Mouse (Mus musculus) forebrain, embryonic 16.5 days (tissue): ENCODE measurements around the gene Gsg1l. TPM values are rescaled to one million over a fixed set of nuclear protein-coding genes. Genes with fewer than 3 reads are reported as not detected.

Experiments used
- ATAC-seq: fragments of 200-750 bp; cut with Nextera tagmentation; 2 replicates; pipeline ENCODE4 v1.8.0; 2017; ENCODE audit warnings: mild to moderate bottlenecking, moderate library complexity
- H3K27ac ChIP-seq: fragments of 300-500 bp; sonication (generic); 2 replicates; pipeline ENCODE4 v1.5.1; 2014; ENCODE audit warnings: low read length, control low read depth
- H3K27me3 ChIP-seq: fragments of 300-500 bp; sonication (generic); replicated peaks from 2 replicates; pipeline ENCODE4 v1.6.1; 2014; ENCODE audit warnings: low read length; ENCODE audit not compliant: control insufficient read depth, insufficient read depth
- H3K36me3 ChIP-seq: fragments of 300-500 bp; sonication (generic); 2 replicates; pipeline ENCODE4 v1.6.1; 2014; ENCODE audit not compliant: control insufficient read depth, insufficient read depth
- H3K4me1 ChIP-seq: fragments of 300-500 bp; sonication (generic); replicated peaks from 2 replicates; pipeline ENCODE4 v1.6.1; 2014; ENCODE audit warnings: low read length; ENCODE audit not compliant: control insufficient read depth, insufficient read depth
- H3K4me2 ChIP-seq: fragments of 300-500 bp; sonication (generic); 2 replicates; pipeline ENCODE4 v1.6.1; 2014; ENCODE audit warnings: mild to moderate bottlenecking, low read length, control low read depth
- H3K4me3 ChIP-seq: fragments of 300-500 bp; sonication (generic); replicated peaks from 2 replicates; pipeline ENCODE4 v1.5.1; 2014; ENCODE audit warnings: mild to moderate bottlenecking, low read length, control low read depth
- H3K9ac ChIP-seq: fragments of 300-500 bp; sonication (generic); replicated peaks from 2 replicates; pipeline ENCODE4 v1.6.1; 2014; ENCODE audit warnings: low read depth, low read length, control low read depth
- H3K9me3 ChIP-seq: fragments of 300-500 bp; sonication (generic); 2 replicates; pipeline ENCODE4 v1.6.1; 2016; ENCODE audit warnings: low read length; ENCODE audit not compliant: control insufficient read depth
- WGBS: fragments of 180-500 bp; shearing (Covaris S2); extraction: QIAGEN DNeasy Blood & Tissue Kit; methylation state at CpG from one replicate; pipeline ENCODE4 v1.1.7; 2014; 5-methylcytosine and 5-hydroxymethylcytosine counted together
- polyA plus RNA-seq: library from polyadenylated mRNA; unstranded; fragments of >200 nt; fragmentation: Nextera tagmentation; extraction: Ambion mirVana; gene quantifications from 2 replicates; pipeline ENCODE4 v1.2.1, GENCODE M21; 2015

Gene Gsg1l
- polyA plus RNA-seq, 1 experiment from 2014 or later, result 6.1 TPM

DNA sequence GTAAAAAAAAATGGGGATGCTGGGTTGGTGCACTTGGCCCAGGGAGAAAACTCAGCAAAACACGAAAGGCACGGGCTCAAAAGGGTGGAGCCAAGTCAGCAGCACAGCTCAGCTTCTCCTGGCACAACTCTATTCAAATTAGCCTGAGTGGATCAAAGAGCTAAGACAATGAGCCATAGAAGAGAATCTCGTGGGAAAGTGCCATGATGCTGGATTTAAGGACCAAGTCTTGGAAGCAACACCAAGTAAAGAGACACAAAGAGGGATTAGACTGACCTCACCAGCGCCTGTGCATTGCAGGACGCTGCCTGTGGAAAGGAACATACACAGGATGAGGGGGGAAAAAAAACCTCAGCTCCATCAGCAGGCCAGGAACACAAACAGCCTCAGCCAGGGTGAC, 76.9 kb downstream of the Gsg1l start:
- H3K9ac ChIP-seq, result no peak overlapping the region
- WGBS, result 7% methylated on average over 5 of the region's 5 CpGs
- H3K9me3 ChIP-seq, result no peaks in the 10 kb centered on the region
- H3K36me3 ChIP-seq, result no peaks in the 10 kb centered on the region
- H3K4me3 ChIP-seq, result no peak overlapping the region
- H3K4me1 ChIP-seq, result peaks cover 28% of the 10 kb centered on the region
- ATAC-seq, result peak; percentile 46
- H3K27ac ChIP-seq, result no peak overlapping the region
- H3K27me3 ChIP-seq, result peaks cover 10% of the 10 kb centered on the region
- H3K4me2 ChIP-seq, result no peak overlapping the region

DNA sequence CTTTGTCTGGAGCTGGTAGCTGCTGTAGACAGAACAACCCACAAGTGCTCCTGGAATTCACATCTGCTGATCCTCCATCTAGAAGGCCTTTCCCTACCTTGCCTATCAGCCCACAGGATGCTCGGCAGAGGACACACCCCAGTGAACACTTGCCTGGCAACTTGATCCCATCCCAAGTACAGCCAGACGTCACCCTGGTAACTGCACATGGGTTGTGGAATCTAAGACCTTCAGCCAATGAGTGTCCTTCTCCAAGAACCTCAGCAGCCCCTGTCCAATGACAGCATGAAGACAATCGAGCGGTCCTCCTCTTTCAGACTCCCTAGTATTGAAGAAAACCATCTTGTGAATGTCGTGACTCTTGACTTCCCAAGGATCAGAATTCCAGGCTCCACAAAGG, 80.5 kb downstream of the Gsg1l start:
- H3K36me3 ChIP-seq, result no peaks in the 10 kb centered on the region
- peaks cover 10% of the 10 kb centered on the region for H3K27me3 ChIP-seq
- H3K27ac ChIP-seq, result no peak overlapping the region
- no peak overlapping the region for H3K4me2 ChIP-seq
- H3K4me1 ChIP-seq, result peaks cover 9% of the 10 kb centered on the region
- no peak overlapping the region for H3K9ac ChIP-seq
- no peak overlapping the region for H3K4me3 ChIP-seq
- WGBS, result 78% methylated on average over 5 of the region's 5 CpGs
- ATAC-seq, result no peak
- no peaks in the 10 kb centered on the region for H3K9me3 ChIP-seq

DNA sequence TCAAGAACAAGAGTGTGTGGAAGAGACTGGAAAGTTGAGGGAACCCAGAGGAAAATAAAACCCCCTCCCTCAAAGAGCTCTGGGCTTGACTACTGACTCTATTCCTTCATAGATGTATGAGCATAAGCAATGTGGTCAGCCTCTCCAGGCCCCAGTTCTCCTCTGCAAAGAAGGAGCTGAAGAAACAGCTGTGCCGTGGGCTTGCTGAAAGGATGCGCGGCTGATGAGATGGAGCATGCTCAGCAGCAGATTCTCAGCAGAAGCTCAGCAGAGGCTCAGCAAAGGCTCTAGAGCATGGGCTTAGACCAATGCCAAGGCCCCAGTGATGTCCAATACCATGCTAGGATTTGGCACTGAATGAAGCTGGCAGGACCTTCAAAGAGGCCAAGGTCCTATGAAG, 82.3 kb downstream of the Gsg1l start:
- H3K36me3 ChIP-seq, result no peaks in the 10 kb centered on the region
- H3K4me3 ChIP-seq, result no peak overlapping the region
- no peak overlapping the region for H3K27ac ChIP-seq
- peaks cover 4% of the 10 kb centered on the region for H3K4me1 ChIP-seq
- WGBS, result 95% methylated on average over 3 of the region's 3 CpGs
- H3K27me3 ChIP-seq, result peaks cover 10% of the 10 kb centered on the region
- ATAC-seq, result no peak
- no peak overlapping the region for H3K9ac ChIP-seq
- peaks cover 3% of the 10 kb centered on the region; the same call in 1 of the 2 replicates for H3K9me3 ChIP-seq
- H3K4me2 ChIP-seq, result no peak overlapping the region

DNA sequence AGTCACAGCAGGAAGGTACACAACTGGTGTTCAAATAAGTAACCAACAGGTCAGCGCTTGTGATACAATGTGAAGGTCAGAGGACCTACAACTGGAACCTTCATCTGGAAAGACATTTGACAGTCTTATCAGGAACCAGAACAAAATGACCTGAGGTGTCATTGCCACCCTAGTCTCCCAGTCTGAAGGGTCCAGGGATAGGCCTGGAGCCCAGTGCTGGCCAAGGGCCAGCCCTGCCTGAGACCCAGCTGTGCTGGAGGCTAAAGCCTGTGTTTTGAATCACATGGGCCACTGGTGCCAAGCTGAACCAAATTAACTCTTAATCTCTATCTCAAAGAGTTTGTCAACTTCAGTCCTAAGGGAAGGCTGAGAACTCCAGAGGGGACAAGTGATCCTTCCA, 86.1 kb downstream of the Gsg1l start:
- peaks cover 5% of the 10 kb centered on the region; the same call in 1 of the 2 replicates for H3K4me1 ChIP-seq
- H3K4me2 ChIP-seq, result no peak overlapping the region
- 100% methylated on average over 1 of the region's 1 CpGs for WGBS
- H3K4me3 ChIP-seq, result no peak overlapping the region
- H3K27me3 ChIP-seq, result peaks cover 5% of the 10 kb centered on the region
- ATAC-seq, result no peak
- H3K36me3 ChIP-seq, result no peaks in the 10 kb centered on the region
- H3K9me3 ChIP-seq, result peaks cover 3% of the 10 kb centered on the region; the same call in 1 of the 2 replicates
- H3K9ac ChIP-seq, result no peak overlapping the region
- H3K27ac ChIP-seq, result no peak overlapping the region

DNA sequence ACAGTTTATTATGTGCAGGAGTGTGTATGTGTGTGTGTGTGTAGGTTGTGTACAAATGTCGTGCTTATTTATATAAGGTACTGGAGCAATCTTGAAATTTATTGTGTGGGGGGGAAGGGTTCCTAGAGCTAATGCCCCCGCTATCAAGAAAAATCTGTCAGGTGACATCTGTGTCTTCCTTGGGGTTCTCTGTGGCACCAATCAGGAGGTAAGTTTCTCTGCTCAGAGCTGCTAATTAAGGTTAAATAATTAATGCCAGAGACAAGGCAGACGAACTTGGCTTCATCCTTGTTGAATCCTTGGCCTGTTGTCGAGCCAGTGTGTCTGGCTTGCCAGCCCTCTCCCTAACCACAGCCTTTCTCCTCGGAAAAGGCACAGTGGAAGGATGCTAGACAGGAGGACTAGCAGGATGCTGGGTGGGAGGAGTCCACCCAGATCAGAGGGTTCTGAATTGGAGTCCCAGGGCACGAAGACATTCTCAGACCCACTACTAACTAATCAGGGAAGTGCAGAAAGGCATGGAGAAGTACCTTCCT, 89.8 kb downstream of the Gsg1l start:
- H3K27me3 ChIP-seq, result no peaks in the 10 kb centered on the region
- H3K9me3 ChIP-seq, result peaks cover 3% of the 10 kb centered on the region; the same call in 1 of the 2 replicates
- no peak overlapping the region for H3K9ac ChIP-seq
- H3K4me1 ChIP-seq, result peaks cover 5% of the 10 kb centered on the region; the same call in 1 of the 2 replicates
- H3K27ac ChIP-seq, result no peak overlapping the region
- ATAC-seq, result peak; percentile 20; the same call in 1 of the 2 replicates
- no peak overlapping the region for H3K4me2 ChIP-seq
- no peak overlapping the region for H3K4me3 ChIP-seq
- 33% methylated on average over 6 of the region's 6 CpGs for WGBS
- H3K36me3 ChIP-seq, result no peaks in the 10 kb centered on the region

DNA sequence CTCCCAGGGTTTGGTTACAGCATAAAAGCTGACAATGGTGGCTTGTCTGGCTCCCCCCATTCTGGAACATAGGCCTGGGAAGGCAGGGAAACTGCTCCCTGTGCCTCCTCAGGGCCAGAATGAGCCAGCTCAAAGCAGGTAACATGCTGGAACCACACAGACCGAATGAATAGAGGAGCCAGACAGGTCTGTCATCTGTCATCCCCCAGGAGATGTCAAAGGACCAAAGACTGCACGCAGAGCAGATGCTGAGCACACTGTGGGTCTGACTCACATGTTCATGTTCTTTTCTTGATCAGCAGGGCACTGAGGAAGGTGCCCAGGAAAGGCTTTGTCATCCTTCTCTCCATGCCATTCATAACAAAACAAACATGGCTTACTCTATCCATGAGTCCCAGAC, 90.4 kb downstream of the Gsg1l start:
- H3K27me3 ChIP-seq, result no peaks in the 10 kb centered on the region
- H3K9ac ChIP-seq, result no peak overlapping the region
- H3K9me3 ChIP-seq, result peaks cover 3% of the 10 kb centered on the region; the same call in 1 of the 2 replicates
- no peak overlapping the region for H3K4me2 ChIP-seq
- WGBS, result 30% methylated on average over 2 of the region's 2 CpGs
- no peak overlapping the region for H3K4me3 ChIP-seq
- no peak overlapping the region for H3K27ac ChIP-seq
- peaks cover 5% of the 10 kb centered on the region; the same call in 1 of the 2 replicates for H3K4me1 ChIP-seq
- no peaks in the 10 kb centered on the region for H3K36me3 ChIP-seq
- ATAC-seq, result no peak

DNA sequence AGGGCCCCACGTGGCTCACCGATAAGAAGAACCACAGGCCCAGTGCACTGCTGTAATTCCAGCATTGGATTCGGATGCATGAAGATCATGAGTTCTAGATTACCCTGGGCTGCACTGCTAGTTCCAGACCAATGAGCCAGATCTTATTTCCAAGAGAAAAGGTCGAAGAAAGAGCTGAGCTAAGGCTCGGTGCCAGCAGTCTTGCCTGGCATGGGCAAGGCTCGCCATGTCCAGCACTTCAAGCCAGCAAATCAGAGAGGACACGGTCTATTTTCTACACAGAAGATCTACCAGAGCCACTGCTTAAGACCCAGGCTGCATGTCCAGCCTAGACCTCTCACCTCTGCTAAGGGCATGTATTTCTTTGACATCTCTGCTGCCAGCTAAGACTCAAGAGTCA, 92.2 kb downstream of the Gsg1l start:
- Histone ChIP-seq H3K27ac (no peak overlapping the region), H3K27me3 (no peaks in the 10 kb centered on the region), H3K4me2 (no peak overlapping the region), H3K4me1 (peaks cover 5% of the 10 kb centered on the region; the same call in 1 of the 2 replicates), H3K4me3 (no peak overlapping the region), H3K9ac (no peak overlapping the region), H3K36me3 (no peaks in the 10 kb centered on the region), H3K9me3 (no peaks in the 10 kb centered on the region)
- no peak for ATAC-seq
- WGBS, result 71% methylated on average over 7 of the region's 7 CpGs

DNA sequence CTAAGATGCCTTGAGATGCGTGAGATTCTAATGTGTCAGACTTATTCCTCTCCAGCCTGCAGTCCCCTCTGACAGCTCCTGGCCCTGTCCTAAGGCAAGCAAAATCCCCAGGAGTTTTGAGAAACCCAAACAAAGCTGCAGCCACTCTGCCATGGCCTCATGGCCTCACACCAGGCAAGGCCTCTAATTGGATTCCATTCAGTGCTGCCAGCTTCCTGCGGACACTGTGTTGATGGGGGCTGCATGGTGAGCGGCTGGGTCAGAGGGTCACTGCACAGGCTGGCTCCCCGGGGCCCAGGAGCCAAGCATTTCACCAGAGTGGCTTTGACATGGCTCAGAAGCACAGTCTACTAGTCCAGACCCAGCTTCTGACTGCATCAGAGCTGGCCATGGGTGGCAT, 92.7 kb downstream of the Gsg1l start:
- H3K27me3 ChIP-seq, result no peaks in the 10 kb centered on the region
- no peak overlapping the region for H3K4me3 ChIP-seq
- no peak overlapping the region for H3K9ac ChIP-seq
- ATAC-seq, result no peak
- H3K36me3 ChIP-seq, result no peaks in the 10 kb centered on the region
- no peak overlapping the region for H3K4me2 ChIP-seq
- H3K4me1 ChIP-seq, result peaks cover 7% of the 10 kb centered on the region
- 19% methylated on average over 4 of the region's 4 CpGs for WGBS
- no peaks in the 10 kb centered on the region for H3K9me3 ChIP-seq
- H3K27ac ChIP-seq, result no peak overlapping the region

DNA sequence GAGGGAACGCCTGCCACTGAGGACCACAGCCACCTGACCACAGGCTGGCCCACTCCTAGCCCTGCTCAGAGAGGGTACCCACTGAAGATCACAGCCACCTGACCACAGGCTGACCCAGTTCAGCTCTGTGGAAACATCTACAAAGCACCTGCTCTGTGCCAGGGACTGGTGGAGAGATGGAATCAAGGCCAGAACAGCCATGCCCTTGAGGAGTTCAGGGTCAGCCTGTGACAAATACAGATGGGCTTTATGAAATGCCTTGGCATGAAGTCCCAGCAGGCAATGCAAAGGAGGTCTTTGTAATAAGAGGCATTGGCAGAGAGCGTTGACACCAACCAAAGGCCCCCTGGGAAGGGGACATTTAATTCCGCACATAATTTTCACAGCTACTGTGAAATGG, 93.9 kb downstream of the Gsg1l start:
- H3K4me3 ChIP-seq, result no peak overlapping the region
- peaks cover 18% of the 10 kb centered on the region for H3K4me1 ChIP-seq
- H3K9ac ChIP-seq, result no peak overlapping the region
- H3K4me2 ChIP-seq, result no peak overlapping the region
- WGBS, result 86% methylated on average over 3 of the region's 3 CpGs
- H3K27ac ChIP-seq, result no peak overlapping the region
- H3K36me3 ChIP-seq, result no peaks in the 10 kb centered on the region
- no peak for ATAC-seq
- no peaks in the 10 kb centered on the region for H3K27me3 ChIP-seq
- H3K9me3 ChIP-seq, result no peaks in the 10 kb centered on the region

DNA sequence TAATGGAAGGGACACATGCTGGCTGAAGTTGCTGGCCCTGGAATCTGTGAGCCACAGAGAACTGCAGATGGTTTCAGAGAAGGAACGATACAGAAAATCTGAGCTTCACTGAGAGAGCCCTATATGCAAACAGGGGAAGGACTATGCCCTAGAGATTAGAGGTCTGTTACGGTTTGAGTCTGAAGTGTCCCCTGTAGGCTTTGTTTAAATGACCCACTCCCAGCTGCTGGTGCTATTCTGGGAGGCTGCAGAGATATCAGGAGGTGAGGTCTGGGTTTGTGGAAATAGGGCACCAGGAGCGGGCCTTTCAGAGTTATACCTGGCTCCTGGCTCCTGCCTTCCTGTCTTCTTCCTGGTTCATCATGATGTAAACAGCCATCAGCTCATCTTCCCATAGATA, 95.1 kb downstream of the Gsg1l start:
- no peak overlapping the region for H3K9ac ChIP-seq
- no peak overlapping the region for H3K4me2 ChIP-seq
- no peak overlapping the region for H3K4me3 ChIP-seq
- H3K27ac ChIP-seq, result no peak overlapping the region
- no peaks in the 10 kb centered on the region for H3K36me3 ChIP-seq
- 86% methylated on average over 3 of the region's 3 CpGs for WGBS
- H3K9me3 ChIP-seq, result no peaks in the 10 kb centered on the region
- H3K4me1 ChIP-seq, result peaks cover 16% of the 10 kb centered on the region
- ATAC-seq, result no peak
- no peaks in the 10 kb centered on the region for H3K27me3 ChIP-seq
